Comparison of ENCODE assay signal across 8 mouse cellular contexts in genomic region chr10:79554330-79555237, GRCm38 (mm10). TPM values are rescaled to one million over a fixed set of nuclear protein-coding genes. Genes with fewer than 3 reads are reported as not detected.
A peak's percentile ranks its signal among the peaks of the same experiment; 100 is the strongest.
DNase-seq lines count a peak whose midpoint lies in the region; ATAC-seq lines count a peak whose summit lies in the region.

Gene Mier2, minus strand, starts transcription at chr10:79555199.

- H3K9ac ChIP-seq in hindbrain, embryonic 11.5 days (ENCODE audit: low read depth, low read length), result peak within 1 kb of the TSS; percentile 91

- no peaks in the 10 kb centered on the region for H3K27me3 ChIP-seq in hindbrain, embryonic 11.5 days (ENCODE audit: control insufficient read depth, insufficient read depth, low read length)

- 1% methylated on average over 71 of the region's 108 CpGs for WGBS in hindbrain, embryonic 11.5 days

- H3K4me3 ChIP-seq in hindbrain, embryonic 11.5 days (ENCODE audit: low read depth, low read length), result peak within 1 kb of the TSS; percentile 72

- H3K36me3 ChIP-seq in hindbrain, embryonic 11.5 days (ENCODE audit: control insufficient read depth, insufficient read depth, low read length), result no peaks in the 10 kb centered on the region

- ATAC-seq in hindbrain, embryonic 11.5 days (ENCODE audit: low FRiP score), result peak; percentile 92

- DNase-seq in Muller cell, postnatal 12 days (ENCODE audit: inconsistent ontology term), result peak; percentile 90
- DNase-seq in cerebellum, adult 8-10 months, result peak; percentile 86
- peak; percentile 70 to 86 for DNase-seq in frontal cortex, postnatal 10 days (ENCODE audit: low spot score in 2 of 2)
- peak; percentile 86 for DNase-seq in hindbrain, embryonic 11.5 days (ENCODE audit: low spot score)
- DNase-seq in layer of hippocampus, postnatal 25 days (ENCODE audit: extremely low spot score in 1 of 2, low spot score in 1 of 2), result peak; percentile 71 to 85
- peak; percentile 74 for DNase-seq in lung, postnatal 14 days
- peak; percentile 69 for DNase-seq in retina, adult 2 months (ENCODE audit: low read depth, low spot score)
- peak; percentile 86 for DNase-seq in thymus, postnatal 25 days

- no peaks in the 10 kb centered on the region for H3K9me3 ChIP-seq in hindbrain, embryonic 11.5 days (ENCODE audit: control insufficient read depth, low read length)

- H3K4me2 ChIP-seq in hindbrain, embryonic 11.5 days (replicated peaks; ENCODE audit: low read depth, low read length), result peak within 1 kb of the TSS; percentile 87

- H3K4me1 ChIP-seq in hindbrain, embryonic 11.5 days (replicated peaks; ENCODE audit: control insufficient read depth, insufficient read depth, low read length), result peaks cover 6% of the 10 kb centered on the region

- H3K27ac ChIP-seq in hindbrain, embryonic 11.5 days (ENCODE audit: low read depth, low read length), result peak within 1 kb of the TSS; percentile 56

RNA-seq across cellular contexts. Expression of gene Mier2, which starts in this region (rescaled TPM):
- polyA plus RNA-seq in hindbrain, embryonic 11.5 days (2014; fragmentation: Nextera tagmentation; extraction: Ambion mirVana), result 35.4 and 37.8 TPM in 2 replicates
- 10 to 100 TPM; 53.2 to 56.4 TPM for total RNA-seq in layer of hippocampus, postnatal 25 days (2021)

Comparison
In these comparisons a context has a peak if more than half of its experiments do, and no peak if none do; other contexts are left out.
1. Peak in every context shown above with its lines: DNase-seq, ATAC-seq, H3K4me3 ChIP-seq and H3K27ac ChIP-seq.